Mouse (Mus musculus) embryonic fibroblast, embryonic 13.5 days (primary cell): ENCODE data around the gene Homer3. TPM values are rescaled to one million over a fixed set of nuclear protein-coding genes. Genes with fewer than 3 reads are reported as not detected.

Experiments used
- H3K27ac ChIP-seq: 2 replicates; pipeline ENCODE4 v1.5.1; 2012; ENCODE audit warnings: low read length, control low read depth, inconsistent platforms; ENCODE audit not compliant: insufficient read depth
- H3K4me1 ChIP-seq: 2 replicates; pipeline ENCODE4 v1.6.1; 2011; ENCODE audit warnings: low read length; ENCODE audit not compliant: control insufficient read depth, insufficient read depth
- H3K4me3 ChIP-seq: 2 replicates; pipeline ENCODE4 v1.5.1; 2011; ENCODE audit warnings: mild to moderate bottlenecking, control low read depth, low read length; ENCODE audit not compliant: insufficient read depth
- CTCF ChIP-seq: IDR thresholded peaks from 2 replicates; pipeline ENCODE4 v1.5.1; 2011; ENCODE audit warnings: mild to moderate bottlenecking, control low read depth, low read length, moderate library complexity, borderline replicate concordance; ENCODE audit not compliant: insufficient read depth
- POLR2A ChIP-seq: IDR thresholded peaks from 2 replicates; pipeline ENCODE4 v1.6.1; 2011; ENCODE audit warnings: low read depth, mild to moderate bottlenecking, control low read depth, low read length, moderate library complexity
- polyA plus RNA-seq: library from polyadenylated mRNA; stranded (reverse); fragments of >200 nt; gene quantifications from 2 replicates; pipeline ENCODE4 v1.2.4, GENCODE M21; 2011; ENCODE audit warnings: low read depth; ENCODE audit not compliant: missing spikeins, insufficient read length

The Homer3 gene
- 42.2 and 54.0 TPM in 2 replicates for polyA plus RNA-seq

DNA sequence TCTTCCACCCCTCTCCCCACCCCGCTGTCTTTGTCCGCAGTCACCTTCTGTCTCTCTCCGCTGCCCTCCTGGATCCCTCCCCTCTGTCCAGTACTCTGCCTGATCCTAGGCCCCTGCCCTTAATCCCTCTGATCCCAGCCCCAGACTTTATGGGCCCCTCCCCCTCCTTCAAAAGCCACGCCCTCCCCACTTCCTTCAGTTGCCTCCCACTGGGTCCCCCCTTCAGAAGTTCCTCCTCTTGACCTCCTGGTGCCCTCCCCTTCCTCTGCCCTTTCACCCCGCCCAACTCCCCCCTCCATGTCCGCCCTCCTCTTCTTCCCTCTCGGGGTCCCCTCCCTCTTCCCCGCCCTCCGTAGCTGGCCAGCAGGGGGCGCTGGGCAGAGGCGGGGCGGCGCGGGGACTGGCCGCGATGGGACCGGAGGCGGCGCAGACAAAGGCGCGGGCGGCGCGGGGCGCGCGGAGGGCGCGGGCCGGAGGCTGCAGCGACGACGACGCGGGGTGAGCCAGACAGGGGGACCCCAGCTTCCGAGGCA lies at the start of gene Homer3:
Gene Homer3, plus strand, starts transcription at position 225 of the 533 bp plus-strand sequence.
- no peaks in the 10 kb centered on the region for H3K4me1 ChIP-seq
- peak within 1 kb of the TSS; percentile 29 for H3K27ac ChIP-seq
- peak within 1 kb of the TSS; percentile 70 for H3K4me3 ChIP-seq
- peak; percentile 77 for TF ChIP-seq POLR2A
- peak; percentile 44; the same call in 1 of the 2 replicates for TF ChIP-seq CTCF

DNA sequence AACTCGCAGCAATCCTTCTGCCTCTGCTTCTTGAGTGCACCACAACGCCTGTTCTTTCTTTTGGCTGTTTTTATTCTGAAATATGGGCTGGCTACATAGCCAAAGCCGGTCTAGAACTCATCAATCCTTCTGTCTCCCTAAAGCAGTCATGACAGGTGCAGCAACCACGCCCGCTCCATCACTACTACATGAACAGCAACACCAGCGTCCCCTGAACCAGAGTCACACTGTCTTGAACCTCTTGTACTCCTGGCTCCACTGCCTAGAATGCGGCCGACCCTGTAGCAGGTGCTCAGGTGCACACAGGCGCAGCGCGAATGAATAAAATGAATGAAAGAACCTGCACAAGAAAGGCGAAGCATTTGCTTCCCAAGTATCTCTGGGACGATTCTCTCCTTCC lies 49.0 kb upstream of the Homer3 start:
- Histone ChIP-seq H3K4me1 (peaks cover 6% of the 10 kb centered on the region), H3K27ac (no peak overlapping the region), H3K4me3 (peak overlapping the region; percentile 65)
- no peak for TF ChIP-seq CTCF
- TF ChIP-seq POLR2A, result no peak

DNA sequence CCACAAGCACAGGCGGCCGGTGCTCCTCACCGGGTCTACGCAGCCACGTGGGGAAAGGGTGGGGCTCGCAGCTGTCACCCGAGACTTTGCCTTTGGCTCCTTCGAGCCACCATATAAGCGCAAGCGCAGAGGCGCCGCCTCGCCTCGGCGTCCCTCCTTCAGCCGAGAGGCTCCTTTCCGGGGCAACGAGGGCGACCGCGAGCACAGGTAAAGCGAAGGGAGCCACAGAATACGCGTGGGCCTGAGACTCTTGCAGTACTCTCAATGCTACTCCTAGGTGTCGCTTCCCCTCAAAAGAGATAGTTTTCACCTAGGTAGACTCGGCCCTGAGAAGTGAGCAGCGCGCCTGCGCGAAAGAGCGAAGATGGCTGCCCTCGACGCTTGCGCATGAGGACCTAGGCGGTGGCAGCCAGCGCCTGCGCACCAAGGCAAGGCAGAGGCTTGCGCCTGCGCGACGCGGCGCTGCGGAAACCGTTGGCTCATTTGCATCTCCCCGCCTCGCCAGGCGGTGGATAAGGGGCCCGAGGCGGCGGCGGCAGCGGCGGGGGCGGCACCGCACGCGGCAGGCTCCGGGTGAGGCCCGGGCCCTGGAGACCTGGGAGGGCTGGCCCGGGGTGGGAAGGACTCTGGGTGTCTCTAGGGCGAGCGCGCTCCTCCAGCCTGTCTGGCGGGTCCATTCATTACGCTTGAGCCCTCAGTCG lies 48.4 kb upstream of the Homer3 start, which contains the start of the genes Sugp2 and Armc6:
Gene Sugp2, plus strand, starts transcription at position 147 of the 701 bp plus-strand sequence.
Gene Armc6, minus strand, starts transcription at position 387 of the 701 bp plus-strand sequence.
- TF ChIP-seq CTCF, result no peak
- peak; percentile 76 for TF ChIP-seq POLR2A
- peaks cover 6% of the 10 kb centered on the region for H3K4me1 ChIP-seq
- H3K4me3 ChIP-seq, result peak within 1 kb of the TSS; percentile 95
- peak within 1 kb of the TSS; percentile 77 for H3K27ac ChIP-seq

DNA sequence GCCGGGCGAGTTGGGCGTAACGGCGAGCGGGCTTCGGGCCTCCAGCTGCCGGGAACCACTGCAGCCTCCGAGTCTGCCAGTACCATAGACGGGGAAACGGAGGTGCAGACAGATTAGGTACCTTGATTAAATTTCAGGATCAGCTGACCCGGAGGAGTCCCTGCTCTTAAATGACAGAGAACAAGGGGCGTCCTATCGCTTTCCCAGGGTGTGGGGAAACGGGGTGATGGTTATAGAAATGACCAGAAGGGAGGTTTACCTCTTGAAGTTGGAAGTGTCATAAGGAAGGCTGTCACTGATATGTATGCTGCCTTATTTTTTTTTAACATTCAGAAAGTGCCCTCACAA lies 47.9 kb upstream of the Homer3 start:
- TF ChIP-seq CTCF, result no peak
- TF ChIP-seq POLR2A, result no peak
- Histone ChIP-seq H3K4me1 (peaks cover 6% of the 10 kb centered on the region), H3K4me3 (peak overlapping the region; percentile 95), H3K27ac (peak overlapping the region; percentile 77)

DNA sequence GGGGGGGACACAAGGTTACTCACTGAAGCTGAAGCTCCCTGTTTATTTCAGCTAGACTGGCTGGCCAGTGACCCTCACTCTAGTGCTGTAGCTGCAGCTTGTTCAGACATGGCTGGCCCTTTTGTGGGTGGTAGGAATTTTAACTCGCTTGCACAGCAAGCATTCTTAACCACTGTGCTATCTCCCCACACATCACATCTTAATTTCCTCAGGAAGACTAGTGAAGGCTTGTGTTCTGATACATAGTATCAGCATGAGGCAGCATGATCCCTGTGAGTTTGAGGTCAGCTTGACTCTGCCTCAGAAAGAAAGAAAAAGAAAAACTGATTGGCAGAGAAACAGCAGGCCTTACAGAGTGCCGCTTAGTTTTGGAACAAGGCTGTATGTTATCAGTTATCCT lies 44.8 kb upstream of the Homer3 start:
- H3K27ac ChIP-seq, result peak overlapping the region; percentile 62; the same call in 1 of the 2 replicates
- H3K4me3 ChIP-seq, result no peak overlapping the region
- H3K4me1 ChIP-seq, result peaks cover 6% of the 10 kb centered on the region
- no peak for TF ChIP-seq CTCF
- TF ChIP-seq POLR2A, result no peak

DNA sequence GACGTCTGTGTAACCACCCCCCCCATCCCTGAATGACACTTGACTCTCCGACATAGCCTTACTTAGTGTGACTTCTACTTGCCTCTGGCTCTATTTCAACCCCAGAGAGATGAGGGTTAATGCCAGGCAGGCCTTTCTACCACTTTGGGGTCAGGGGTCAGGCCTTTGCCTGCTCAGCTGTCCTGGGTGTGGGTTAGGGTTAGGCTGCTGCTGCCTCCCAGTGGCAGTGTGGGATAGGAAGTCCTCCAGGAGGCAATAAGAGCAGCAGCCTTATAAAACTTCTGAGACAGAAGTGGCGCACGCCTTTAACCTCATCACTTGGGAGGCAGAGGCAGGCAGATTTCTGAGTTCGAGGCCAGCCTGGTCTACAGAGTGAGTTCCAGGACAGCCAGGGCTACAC lies 42.0 kb upstream of the Homer3 start:
- Histone ChIP-seq H3K4me3 (no peak overlapping the region), H3K4me1 (peaks cover 6% of the 10 kb centered on the region), H3K27ac (no peak overlapping the region)
- no peak for TF ChIP-seq POLR2A
- TF ChIP-seq CTCF, result no peak; the same call in 1 of the 2 replicates

DNA sequence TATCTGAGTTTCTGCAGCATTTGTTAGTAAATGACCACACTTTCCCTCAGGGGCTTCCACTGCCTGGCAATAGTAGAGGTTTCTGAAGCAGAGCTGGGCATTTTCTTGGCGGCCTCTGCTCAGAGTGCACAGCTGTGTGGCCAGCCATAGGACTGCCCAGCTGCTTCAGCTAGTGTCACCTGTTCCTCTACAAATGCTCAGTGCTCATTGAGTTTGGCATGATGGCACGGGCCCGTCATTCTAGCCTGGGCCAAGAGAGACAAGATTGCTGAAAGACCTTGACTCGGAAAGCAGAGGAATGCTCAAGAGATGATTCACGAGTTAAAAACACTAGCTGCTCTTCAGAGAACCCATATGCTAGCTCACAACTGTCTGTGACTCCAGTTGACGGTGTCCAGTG lies 36.0 kb upstream of the Homer3 start:
- no peak for TF ChIP-seq CTCF
- TF ChIP-seq POLR2A, result no peak
- H3K27ac ChIP-seq, result no peak overlapping the region

DNA sequence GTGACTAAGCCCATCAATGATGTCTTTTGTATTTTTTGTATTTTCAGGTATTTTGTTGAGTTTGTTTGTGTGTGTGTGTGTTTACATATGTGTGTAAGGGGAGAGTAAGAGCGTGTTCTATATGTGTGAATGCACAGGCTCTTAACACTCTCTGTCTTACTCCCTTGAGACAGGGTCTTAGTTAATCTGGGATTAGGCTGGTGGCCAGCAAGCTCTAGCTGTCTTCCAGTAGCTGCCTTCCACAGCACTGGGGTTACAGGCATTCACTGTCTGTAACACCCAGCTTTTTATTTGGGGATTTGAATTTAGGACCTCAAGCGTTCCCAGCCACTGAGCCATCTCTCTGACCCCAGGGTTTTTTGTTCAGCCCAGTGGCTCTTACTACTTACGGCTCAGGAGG lies 34.8 kb upstream of the Homer3 start:
- Histone ChIP-seq H3K27ac (no peak overlapping the region), H3K4me1 (no peaks in the 10 kb centered on the region), H3K4me3 (no peak overlapping the region)
- no peak for TF ChIP-seq POLR2A
- TF ChIP-seq CTCF, result no peak

More for the DNA sequence above, 36.0 kb upstream of the Homer3 start:
- Histone ChIP-seq H3K4me1 (no peaks in the 10 kb centered on the region), H3K4me3 (no peak overlapping the region)

DNA sequence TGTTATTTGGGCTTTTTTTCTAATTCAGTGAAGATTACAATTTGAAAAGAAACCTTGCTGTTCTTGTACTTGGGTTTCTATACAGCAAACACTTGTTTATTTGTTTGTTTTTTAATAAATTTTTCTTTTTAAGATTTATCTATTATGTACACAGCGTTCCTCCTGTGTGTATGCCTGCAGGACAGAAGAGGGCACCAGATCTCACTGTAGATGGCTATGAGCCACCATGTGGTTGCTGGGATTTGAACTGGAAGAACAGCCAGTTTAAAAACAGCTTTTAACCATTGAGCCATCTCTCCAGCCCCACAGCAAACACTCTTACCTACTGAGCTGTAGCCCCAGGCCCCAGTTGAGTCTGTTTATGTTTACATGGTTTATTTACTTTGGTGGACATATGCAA lies 28.0 kb upstream of the Homer3 start:
- Histone ChIP-seq H3K4me1 (no peaks in the 10 kb centered on the region), H3K4me3 (no peak overlapping the region), H3K27ac (no peak overlapping the region)
- peak; percentile 4; the same call in 1 of the 2 replicates for TF ChIP-seq CTCF
- TF ChIP-seq POLR2A, result no peak

DNA sequence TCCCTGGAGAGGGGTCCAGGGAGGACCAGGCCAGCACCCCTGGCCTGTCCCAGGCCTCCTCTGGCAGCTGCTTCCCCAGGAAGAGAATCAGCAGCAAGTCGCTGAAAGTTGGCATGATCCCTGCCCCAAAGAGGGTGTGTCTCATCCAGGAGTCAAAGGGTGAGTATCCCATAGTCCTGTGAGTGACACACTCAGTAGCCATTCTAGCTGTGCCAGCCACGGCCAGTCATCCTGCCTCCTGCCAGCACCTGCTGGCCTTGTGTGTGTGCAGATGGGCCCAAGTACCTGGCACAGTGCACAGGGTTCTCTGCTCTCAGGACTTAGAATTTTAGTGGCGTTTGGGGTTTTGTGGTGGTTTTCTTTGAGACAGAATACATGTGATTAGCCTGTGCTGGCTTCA lies 25.2 kb upstream of the Homer3 start:
- Histone ChIP-seq H3K27ac (no peak overlapping the region), H3K4me1 (no peaks in the 10 kb centered on the region), H3K4me3 (no peak overlapping the region)
- no peak for TF ChIP-seq CTCF
- no peak for TF ChIP-seq POLR2A
